Mouse (Mus musculus): Measurements from ENCODE around the gene Hmgcr.

Hmgcr gene

GRCm38 (mm10) chr13:96670406-96671077 is at the start of gene Hmgcr:
Gene Hmgcr, minus strand, starts transcription at chr13:96670936.
- DNase-seq, result peak; percentile 99

DNA sequence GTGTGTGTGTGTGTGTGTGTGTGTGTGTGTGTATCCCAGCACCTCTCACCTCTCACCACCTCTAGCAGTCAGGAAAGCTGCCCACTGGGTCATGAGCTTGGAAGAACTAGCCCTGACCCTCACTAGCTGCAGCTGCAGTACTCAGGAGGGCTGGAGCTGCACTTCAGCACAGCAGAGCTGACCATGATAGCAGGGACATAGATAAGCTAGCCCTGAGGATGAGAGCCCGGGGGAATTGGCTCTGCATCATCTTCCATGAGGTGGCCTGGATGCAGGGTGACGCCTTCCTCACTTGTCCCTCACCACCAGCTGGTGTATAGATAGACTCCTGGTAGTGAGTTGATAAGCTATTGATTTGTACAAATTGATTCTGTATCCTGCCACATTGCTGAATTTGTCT is 49.3 kb upstream of the Hmgcr start:
- no peak for DNase-seq

- no peak for DNase-seq
Observed at GRCm38 (mm10) chr13:96717821-96718220, 47.1 kb upstream of the Hmgcr start.

DNA sequence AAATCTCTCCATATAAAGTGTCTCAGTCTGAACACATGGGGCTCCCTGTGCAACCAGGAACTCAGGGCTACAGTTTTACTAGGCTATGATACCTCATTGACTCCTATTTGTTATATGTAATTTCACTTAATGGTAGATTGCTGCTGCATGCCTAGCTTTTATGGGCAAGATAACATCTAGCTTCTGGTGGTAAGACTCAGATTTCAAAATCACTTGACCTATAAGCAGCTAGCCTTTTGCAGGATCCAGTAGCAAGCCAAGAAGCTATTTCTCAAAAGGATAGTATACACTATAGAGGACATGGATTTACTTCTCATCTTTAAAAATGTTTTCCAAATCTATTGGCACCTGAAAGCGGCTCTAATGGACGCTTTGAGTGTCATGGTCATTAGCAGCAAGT is 45.6 kb upstream of the Hmgcr start:
- DNase-seq, result no peak

DNA sequence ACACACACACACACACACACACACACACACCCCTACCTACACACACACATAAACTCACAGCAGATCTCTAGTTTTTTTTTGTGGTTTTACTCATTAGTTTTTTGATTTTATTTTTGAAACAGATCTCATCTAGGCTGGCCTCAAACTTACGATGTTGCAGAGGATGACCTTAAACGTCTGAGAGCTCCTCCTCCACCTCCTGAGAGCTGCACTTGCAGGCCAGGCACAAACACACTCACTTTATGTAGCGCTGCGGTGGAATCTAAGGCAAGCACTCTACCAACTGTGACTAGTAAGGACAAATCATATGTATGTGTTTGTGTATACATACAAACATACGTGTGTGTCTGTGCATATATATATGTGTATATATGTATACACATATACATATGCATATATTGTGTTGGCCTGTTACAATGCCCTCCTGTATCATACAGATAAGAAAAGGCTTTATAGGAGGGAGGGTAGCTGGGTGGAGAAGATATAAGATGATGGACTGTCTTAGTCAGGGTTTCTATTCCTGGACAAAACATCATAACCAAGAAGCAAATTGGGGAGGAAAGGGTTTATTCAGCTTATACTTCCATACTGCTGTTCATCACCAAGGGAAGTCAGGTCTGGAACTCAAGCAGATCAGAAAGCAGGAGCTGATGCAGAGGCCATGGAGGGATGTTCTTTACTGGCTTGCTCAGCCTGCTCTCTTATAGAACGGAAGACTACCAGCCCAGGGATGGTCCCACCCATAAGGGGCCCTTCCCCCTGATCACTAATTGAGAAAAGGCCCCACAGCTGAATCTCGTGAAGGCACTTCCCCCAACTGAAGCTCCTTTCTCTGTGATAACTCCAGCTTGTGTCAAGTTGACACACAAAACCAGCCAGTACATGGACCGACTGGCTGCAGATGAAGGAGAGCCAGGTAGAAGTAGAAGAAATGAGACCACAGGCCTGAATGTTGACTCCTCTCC is 38.8 kb upstream of the Hmgcr start:
- DNase-seq, result no peak

DNA sequence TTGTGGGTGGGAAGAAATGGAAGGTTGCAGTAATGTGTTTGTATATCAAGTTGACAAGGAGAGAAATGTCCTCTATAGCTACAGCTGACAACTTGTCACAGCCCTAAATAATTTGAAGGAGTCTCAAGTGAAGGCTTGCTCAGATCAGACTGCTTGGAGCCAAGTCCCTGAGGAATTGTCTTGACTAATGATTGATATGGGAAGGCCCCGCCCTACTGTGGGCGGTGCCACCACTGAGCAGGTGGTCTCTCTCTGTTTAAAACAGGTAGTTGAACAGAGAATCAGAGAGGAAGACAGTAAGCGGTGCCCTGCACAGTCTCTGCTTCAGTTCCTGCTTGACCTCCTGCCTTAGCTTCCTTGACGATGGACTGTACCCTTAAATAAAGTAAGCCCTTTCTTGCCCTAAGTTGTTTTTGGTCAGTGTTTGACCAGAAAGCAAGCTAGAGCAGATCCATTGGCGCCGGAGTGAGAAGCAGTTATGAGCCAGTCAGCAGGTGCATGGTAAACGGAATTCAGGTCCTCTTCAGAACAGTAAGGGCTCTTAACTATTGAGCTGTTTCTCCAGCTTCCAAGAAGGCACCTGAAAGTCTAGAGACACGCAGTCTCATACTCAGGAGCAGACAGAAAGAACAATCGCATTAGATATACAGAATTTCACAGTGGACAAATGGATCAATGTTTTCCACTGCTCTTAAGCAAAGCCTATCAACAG is 32.0 kb upstream of the Hmgcr start:
- DNase-seq, result peak in 1 of 2 experiments; percentile 21

- peak; percentile 36 to 51 for DNase-seq
Observed at GRCm38 (mm10) chr13:96697805-96698586, 27.3 kb upstream of the Hmgcr start.

GRCm38 (mm10) chr13:96695428-96695827 is 24.7 kb upstream of the Hmgcr start:
- no peak for DNase-seq

DNA sequence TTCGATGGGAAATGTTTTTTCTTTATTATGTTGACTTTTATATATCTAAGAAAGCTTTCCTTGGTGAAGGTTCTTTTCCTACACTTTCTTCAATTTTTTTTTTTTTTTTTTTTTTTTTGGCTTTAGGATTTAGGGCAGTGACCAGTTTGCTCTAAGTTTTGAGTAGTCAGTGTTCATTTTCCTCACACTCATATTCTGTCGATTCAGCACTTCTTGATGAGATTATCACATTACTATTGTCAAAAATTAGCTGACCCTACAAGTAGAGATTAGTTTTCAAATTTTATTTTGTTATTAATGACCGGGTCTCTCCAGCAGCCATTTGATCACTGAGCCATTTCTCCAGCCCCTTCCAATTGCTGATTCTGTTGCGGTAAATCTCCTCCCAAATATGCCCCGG is 19.2 kb upstream of the Hmgcr start:
- no peak for DNase-seq

GRCm38 (mm10) chr13:96687261-96687660 is 16.5 kb upstream of the Hmgcr start:
- DNase-seq, result no peak

- DNase-seq, result no peak
Observed at GRCm38 (mm10) chr13:96684779-96685178, 14.0 kb upstream of the Hmgcr start.

DNA sequence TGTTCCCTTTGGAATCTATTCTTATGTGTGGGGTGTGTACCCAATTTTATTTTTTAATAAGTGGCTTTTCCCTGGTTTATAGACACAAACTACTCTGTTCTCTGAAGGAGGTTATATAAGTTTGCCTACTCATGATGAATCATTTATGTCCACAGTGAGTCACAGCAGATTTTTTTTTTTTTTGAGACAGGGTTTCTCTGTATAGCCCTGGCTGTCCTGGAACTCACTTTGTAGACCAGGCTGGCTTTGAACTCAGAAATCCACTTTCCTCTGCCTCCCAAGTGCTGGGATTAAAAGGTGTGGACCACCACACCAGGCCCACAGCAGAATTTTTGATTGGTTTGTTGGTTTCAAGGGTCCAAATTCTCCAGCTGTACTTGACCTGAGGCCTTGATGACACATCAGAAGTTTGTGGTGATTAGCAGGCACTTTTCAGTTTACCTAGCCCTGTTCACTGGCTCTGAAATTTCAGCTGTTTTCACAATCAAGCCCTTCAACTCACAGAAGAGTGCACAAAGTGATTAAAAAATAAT is 10.4 kb upstream of the Hmgcr start:
- no peak for DNase-seq

DNA sequence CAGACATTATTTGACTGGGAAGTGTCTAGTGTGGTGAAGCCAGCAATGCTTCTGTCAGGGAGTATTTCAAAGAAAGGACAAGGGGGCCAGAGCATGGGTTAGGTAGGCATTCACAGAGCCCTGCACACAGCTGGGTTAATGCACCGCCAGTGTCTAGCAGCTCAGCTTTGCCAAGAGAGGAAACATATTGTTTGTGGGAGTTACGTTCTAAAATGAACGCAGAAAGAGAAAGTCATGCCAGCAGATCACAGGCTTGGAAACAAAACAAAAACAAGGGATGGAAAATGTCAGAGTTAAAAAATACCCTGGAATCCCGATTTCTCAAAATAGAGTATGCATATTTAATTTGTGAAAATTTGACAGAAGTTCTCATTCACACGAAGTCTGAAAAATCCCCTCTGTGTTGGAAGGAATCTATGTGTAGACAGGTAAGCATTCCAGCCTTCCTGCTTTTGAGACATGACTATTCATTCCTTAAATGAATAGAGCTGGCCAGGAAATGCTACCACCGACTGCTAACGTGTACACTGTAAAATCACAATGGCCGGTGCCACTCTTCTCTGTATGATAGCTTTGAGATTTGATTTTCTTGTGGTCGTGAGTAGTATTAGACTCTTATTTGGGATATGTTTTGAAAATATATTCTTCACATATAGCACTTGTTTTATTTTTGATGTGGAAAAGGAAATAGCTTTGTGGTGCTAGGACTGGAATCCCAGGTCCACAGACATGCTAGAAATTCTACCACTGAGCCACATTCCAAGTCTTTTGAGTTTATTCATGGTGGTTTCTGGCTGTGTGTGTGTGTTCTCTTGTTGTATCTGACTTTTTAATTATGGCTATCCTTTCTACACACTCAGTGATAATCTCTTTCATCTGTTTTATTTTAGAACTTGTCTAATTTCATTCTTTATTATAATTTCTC is 9.7 kb upstream of the Hmgcr start:
- no peak for DNase-seq

DNA sequence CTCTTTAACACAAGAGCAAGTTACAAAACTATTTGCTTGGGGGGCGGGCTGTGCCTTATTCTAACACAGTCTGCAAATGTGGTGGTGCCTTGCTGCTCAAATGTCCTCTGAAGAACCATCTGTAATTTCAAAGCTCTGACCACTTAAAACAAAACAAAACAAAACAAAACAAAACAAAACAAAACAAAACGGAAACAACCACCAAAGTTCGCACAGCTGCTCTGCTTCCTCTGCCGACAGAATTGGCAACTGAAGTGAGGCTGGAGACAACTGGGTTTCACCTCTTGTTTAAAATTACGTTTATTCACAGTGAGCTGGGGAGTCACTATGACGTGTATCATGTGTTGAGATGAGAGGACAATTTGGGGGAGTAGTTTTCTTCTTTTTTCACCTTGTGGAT is 7.9 kb upstream of the Hmgcr start:
- DNase-seq, result no peak

DNA sequence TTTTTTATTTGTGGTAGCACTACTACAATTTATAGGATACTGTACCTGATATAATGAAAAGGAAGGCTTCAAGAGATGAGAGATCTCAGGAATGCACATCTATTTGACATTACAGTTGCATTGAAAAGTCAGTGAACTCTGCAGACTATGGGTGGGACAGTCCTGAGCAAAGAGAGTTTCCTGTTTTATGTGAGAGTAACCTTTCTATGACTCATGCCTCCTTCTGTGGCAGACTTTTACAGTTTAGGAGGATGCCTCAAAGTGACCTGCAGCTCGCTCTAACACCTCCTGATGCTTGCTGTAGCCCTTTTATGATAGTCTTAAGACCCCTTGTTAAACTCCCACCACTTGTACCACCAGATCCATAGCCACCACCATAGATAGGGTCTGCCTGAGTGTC is 6.3 kb upstream of the Hmgcr start:
- DNase-seq, result no peak

DNA sequence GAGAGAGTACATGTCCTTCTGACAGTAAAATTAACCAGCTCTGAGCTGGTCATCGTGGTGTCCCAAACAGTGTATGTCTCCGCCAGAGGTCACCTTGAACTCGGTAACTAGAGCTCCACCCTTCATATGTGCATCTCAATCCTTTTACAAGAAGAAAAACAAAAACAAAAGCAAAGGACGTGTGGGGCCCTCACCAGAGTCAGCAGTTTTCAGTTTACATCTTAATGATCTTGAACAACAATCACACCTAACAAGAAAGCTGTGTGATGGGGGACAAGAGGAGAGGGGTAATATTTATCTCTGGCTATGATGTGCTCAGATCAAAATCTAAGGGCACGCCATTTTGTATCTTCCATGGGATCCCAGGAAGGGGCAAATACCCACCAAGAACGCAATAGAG is 5.0 kb upstream of the Hmgcr start:
- no peak for DNase-seq

DNA sequence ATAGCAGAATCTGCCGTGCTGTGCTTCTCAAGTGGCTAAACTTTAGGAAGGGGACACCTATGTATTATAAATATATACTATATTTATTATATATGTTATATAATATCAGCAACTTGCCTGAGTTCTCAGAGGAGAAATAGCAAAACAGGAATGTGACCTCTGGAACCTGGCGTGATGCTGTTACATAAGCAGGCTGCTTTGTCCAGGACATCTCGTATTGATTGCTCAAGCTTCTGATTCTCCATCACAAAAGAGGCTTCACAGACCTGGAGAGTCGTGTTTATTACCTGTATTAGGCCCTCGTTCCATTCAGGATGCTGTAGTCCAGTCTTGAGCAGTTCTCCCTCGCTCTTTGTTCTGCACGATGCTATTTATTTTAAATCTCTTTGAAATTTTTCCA is 3.1 kb upstream of the Hmgcr start:
- no peak for DNase-seq

DNA sequence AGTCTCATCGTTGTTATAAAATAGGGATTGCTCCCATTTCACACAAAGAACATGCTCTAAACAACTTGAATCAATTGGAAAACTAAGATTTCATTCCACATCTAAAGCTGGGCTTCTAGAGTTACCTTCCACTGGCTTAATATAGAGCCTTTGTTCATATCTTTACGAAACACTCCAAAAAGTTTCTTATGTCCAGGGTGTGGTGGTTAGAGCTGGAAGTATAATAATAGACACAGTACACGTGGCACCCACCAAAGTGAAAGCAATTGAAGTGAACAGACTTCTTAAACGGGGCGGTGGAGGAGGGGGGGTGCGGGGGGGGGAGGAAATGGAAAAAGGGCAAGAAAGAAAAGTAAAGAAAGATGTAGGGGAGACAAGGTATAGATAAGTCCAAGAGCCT is 1.5 kb upstream of the Hmgcr start:
- DNase-seq, result no peak

DNA sequence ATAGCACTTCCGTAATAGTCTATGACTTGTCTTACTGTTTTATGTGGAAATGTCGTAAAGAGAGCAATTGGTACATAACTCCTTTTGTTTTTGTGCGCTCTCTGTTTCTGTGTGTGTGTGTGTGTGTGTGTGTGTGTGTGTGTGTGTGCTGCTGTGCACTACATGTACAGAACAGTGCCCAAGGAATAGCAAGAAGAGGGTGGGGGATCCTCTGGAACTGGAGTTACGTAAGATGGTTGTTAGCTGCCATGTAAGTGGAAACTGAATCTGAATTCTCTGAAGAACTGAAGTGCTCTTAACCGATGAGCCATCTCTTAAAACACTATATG is 1.1 kb upstream of the Hmgcr start:
- DNase-seq, result no peak

DNA sequence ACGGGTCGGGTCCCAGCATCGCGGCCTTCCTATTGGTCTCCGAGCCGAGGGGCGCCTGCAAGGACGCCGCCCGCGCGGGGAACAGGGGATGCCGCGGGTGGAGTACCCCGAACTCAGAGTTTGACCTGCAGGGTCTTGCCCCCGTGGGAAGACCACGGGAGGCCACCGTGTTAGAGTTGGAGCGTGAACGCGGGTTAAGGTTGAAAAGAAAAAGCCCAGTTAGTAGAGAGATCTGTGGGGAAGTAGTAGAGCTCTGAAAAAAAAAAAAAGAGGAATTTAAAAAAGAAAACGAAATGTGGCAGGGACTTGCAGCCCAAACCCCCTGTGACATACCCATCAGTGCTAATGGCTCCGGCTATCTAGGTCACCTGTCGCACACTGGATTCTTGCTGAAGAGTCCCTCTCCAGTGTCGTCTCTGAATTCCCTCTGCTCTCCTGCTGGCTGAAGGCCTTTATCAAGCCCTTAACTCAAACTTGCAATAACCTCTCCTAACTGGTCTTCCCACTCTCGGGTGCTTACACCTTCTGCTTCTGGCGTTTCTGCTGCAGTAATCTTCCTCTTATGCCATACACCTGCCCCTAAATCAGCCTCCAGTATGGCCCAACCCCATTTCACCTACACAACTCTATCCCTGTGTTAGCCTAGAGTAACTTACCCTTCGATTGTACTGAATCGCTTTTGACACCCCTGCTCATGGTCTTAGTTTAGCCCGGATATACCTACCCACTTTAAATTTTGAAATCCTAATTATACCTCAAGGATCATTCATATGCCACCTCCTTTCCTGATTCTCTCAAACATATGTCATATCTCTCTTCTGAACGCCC is 556 bp upstream of the Hmgcr start:
- no peak for DNase-seq

- no peak for DNase-seq
Observed at GRCm38 (mm10) chr13:96670019-96670405, 724 bp downstream of the Hmgcr start.

Measured in lung, adult 18-20 months (tissue).